Mouse (Mus musculus): ENCODE measurements around the gene Stxbp6. TPM values are rescaled to one million over a fixed set of nuclear protein-coding genes. Genes with fewer than 3 reads are reported as not detected.

Stxbp6 gene
- polyA plus RNA-seq, 1 experiment from 2014 or later: 19.5 TPM

DNA sequence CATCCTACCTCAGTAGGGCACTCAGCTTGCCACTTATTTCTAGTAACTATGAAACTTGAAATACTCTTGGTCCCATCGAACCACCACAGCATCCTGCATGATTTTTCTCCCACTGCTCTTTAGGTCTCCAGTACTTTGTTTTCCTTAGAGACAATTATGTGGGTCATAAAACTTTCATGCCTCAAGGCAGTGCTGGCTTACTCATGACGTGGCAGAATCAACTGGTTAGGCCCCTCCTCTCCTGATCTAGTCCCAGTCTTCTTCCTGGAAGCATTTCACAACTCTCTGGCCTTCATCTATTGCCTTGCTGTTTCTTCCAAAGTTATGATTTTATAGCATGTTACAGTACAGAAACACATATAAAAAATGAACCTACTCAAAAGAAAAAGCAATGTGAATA is 201.8 kb downstream of the Stxbp6 start:
- WGBS: 67% methylated on average over 2 of the region's 2 CpGs
- H3K36me3 ChIP-seq (ENCODE audit: control insufficient read depth, insufficient read depth, low read length): no peaks in the 10 kb centered on the region
- H3K4me3 ChIP-seq (ENCODE audit: low read depth, low read length): no peak overlapping the region
- H3K27ac ChIP-seq (ENCODE audit: low read length): no peak overlapping the region
- ATAC-seq (ENCODE audit: insufficient number of reproducible peaks, insufficient read depth, low FRiP score, low read depth): no peak
- no peaks in the 10 kb centered on the region for H3K4me1 ChIP-seq (ENCODE audit: control insufficient read depth, insufficient read depth, low read length)
- H3K9ac ChIP-seq (replicated peaks; ENCODE audit: low read depth, low read length): no peak overlapping the region
- H3K4me2 ChIP-seq (replicated peaks; ENCODE audit: low read depth, low read length): no peak overlapping the region
- no peaks in the 10 kb centered on the region for H3K27me3 ChIP-seq (ENCODE audit: control insufficient read depth, insufficient read depth, low read length)
- H3K9me3 ChIP-seq (ENCODE audit: control insufficient read depth, low read depth, low read length): no peaks in the 10 kb centered on the region

DNA sequence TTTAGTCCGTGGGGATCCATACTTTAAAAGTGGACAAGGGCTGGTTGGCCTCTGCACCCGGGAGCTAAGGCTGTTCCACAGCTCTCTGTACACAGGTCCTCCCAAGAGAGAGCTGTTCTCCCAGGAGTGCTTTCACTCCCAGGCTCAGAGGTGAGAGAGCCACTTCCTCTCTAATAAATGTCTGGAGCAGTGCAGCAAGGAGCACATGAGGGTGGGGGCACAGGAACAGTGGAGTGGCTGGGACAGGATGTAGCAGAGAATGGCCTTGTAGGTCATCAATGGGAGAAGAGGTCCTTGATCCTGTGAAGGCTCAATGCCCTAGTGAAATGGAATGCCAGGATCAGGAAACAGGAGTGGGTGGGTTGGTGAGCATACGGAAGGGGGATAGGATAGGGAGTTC is 209.1 kb downstream of the Stxbp6 start:
- Histone ChIP-seq H3K36me3 (ENCODE audit: control insufficient read depth, insufficient read depth, low read length) (no peaks in the 10 kb centered on the region), H3K9ac (replicated peaks; ENCODE audit: low read depth, low read length) (no peak overlapping the region), H3K4me3 (ENCODE audit: low read depth, low read length) (no peak overlapping the region), H3K4me1 (ENCODE audit: control insufficient read depth, insufficient read depth, low read length) (no peaks in the 10 kb centered on the region), H3K27me3 (ENCODE audit: control insufficient read depth, insufficient read depth, low read length) (no peaks in the 10 kb centered on the region), H3K27ac (ENCODE audit: low read length) (no peak overlapping the region), H3K9me3 (ENCODE audit: control insufficient read depth, low read depth, low read length) (no peaks in the 10 kb centered on the region), H3K4me2 (replicated peaks; ENCODE audit: low read depth, low read length) (no peak overlapping the region)
- ATAC-seq (ENCODE audit: insufficient number of reproducible peaks, insufficient read depth, low FRiP score, low read depth): no peak
- WGBS: 81% methylated on average over 3 of the region's 3 CpGs

DNA sequence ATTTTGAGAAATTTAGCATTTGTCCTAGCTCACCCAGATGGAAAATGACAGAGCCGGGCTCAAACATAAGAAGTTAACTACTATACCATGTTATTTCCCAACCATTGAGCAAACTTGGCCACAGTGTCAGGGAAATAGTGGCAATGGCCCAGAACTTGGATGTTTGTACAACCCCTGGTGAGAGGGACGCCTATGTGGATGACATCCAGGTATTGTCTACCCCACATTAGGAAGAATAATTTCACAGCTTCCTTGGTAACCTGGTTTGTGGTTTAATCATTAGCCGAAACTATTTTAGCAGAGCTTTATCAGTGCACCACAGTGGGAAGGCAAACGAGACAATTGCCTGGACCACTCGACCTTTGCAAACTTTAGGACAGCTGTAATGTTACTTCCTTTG is 215.1 kb downstream of the Stxbp6 start:
- H3K4me3 ChIP-seq (ENCODE audit: low read depth, low read length): no peak overlapping the region
- no peaks in the 10 kb centered on the region for H3K9me3 ChIP-seq (ENCODE audit: control insufficient read depth, low read depth, low read length)
- no peaks in the 10 kb centered on the region for H3K36me3 ChIP-seq (ENCODE audit: control insufficient read depth, insufficient read depth, low read length)
- H3K4me2 ChIP-seq (replicated peaks; ENCODE audit: low read depth, low read length): no peak overlapping the region
- H3K4me1 ChIP-seq (ENCODE audit: control insufficient read depth, insufficient read depth, low read length): no peaks in the 10 kb centered on the region
- no peaks in the 10 kb centered on the region for H3K27me3 ChIP-seq (ENCODE audit: control insufficient read depth, insufficient read depth, low read length)
- H3K27ac ChIP-seq (ENCODE audit: low read length): no peak overlapping the region
- ATAC-seq (ENCODE audit: insufficient number of reproducible peaks, insufficient read depth, low FRiP score, low read depth): no peak
- no peak overlapping the region for H3K9ac ChIP-seq (replicated peaks; ENCODE audit: low read depth, low read length)
- 63% methylated on average over 5 of the region's 5 CpGs for WGBS

GRCm38 (mm10) chr12:44858110-44858885 is 216.2 kb downstream of the Stxbp6 start:
- peak; percentile 67; the same call in 1 of the 2 replicates for ATAC-seq (ENCODE audit: insufficient number of reproducible peaks, insufficient read depth, low FRiP score, low read depth)
- Histone ChIP-seq H3K4me2 (replicated peaks; ENCODE audit: low read depth, low read length) (no peak overlapping the region), H3K9me3 (ENCODE audit: control insufficient read depth, low read depth, low read length) (no peaks in the 10 kb centered on the region), H3K27me3 (ENCODE audit: control insufficient read depth, insufficient read depth, low read length) (no peaks in the 10 kb centered on the region), H3K27ac (ENCODE audit: low read length) (no peak overlapping the region), H3K4me1 (ENCODE audit: control insufficient read depth, insufficient read depth, low read length) (no peaks in the 10 kb centered on the region), H3K4me3 (ENCODE audit: low read depth, low read length) (no peak overlapping the region), H3K9ac (replicated peaks; ENCODE audit: low read depth, low read length) (no peak overlapping the region), H3K36me3 (ENCODE audit: control insufficient read depth, insufficient read depth, low read length) (no peaks in the 10 kb centered on the region)
- WGBS: 36% methylated on average over 4 of the region's 4 CpGs

DNA sequence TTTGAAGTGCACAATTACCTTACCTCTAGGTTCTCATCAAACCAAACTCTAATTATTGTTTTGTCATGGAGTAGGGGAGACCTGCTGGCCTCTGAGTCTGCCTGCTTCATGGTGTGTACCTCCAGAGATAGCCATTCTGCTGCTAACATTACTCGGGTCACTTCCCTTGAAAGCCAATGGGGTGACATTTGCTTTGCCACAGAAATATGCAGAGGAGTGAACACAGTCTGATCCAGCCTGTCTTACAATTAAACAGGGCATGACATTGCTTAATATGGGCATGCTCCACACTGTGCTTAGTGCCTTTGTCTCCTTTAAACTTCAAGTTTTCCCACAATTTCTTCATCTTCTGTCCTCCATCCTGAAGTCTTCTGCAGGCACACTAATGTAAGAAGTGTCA is 222.5 kb downstream of the Stxbp6 start:
- Histone ChIP-seq H3K27ac (ENCODE audit: low read length) (no peak overlapping the region), H3K9me3 (ENCODE audit: control insufficient read depth, low read depth, low read length) (no peaks in the 10 kb centered on the region), H3K27me3 (ENCODE audit: control insufficient read depth, insufficient read depth, low read length) (no peaks in the 10 kb centered on the region), H3K4me1 (ENCODE audit: control insufficient read depth, insufficient read depth, low read length) (no peaks in the 10 kb centered on the region), H3K4me2 (replicated peaks; ENCODE audit: low read depth, low read length) (no peak overlapping the region), H3K36me3 (ENCODE audit: control insufficient read depth, insufficient read depth, low read length) (no peaks in the 10 kb centered on the region), H3K9ac (replicated peaks; ENCODE audit: low read depth, low read length) (no peak overlapping the region), H3K4me3 (ENCODE audit: low read depth, low read length) (no peak overlapping the region)
- no peak for ATAC-seq (ENCODE audit: insufficient number of reproducible peaks, insufficient read depth, low FRiP score, low read depth)
- WGBS: 90% methylated on average over 1 of the region's 1 CpGs

DNA sequence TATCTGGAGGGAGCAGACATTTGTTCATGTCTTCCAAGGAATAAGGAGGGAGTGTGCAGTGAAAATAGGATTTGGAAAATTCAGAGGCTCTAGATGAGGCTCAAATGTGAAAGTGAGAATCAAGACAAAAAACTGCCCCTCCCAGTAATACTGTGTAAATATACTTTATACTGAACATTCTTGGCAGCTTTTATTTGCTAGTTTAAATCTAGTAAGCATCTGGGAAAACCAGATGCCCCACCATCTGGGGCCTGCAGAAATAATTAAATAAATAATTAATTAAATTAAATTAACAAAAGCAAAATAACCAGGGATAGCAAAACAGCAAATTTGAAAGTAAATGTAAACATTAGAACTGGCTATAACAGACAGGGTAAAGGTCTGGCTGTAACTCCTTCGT is 224.0 kb downstream of the Stxbp6 start:
- Histone ChIP-seq H3K4me2 (replicated peaks; ENCODE audit: low read depth, low read length) (no peak overlapping the region), H3K27me3 (ENCODE audit: control insufficient read depth, insufficient read depth, low read length) (no peaks in the 10 kb centered on the region), H3K9me3 (ENCODE audit: control insufficient read depth, low read depth, low read length) (no peaks in the 10 kb centered on the region), H3K4me3 (ENCODE audit: low read depth, low read length) (no peak overlapping the region), H3K9ac (replicated peaks; ENCODE audit: low read depth, low read length) (no peak overlapping the region), H3K36me3 (ENCODE audit: control insufficient read depth, insufficient read depth, low read length) (no peaks in the 10 kb centered on the region), H3K4me1 (ENCODE audit: control insufficient read depth, insufficient read depth, low read length) (no peaks in the 10 kb centered on the region), H3K27ac (ENCODE audit: low read length) (no peak overlapping the region)
- 78% methylated on average over 1 of the region's 1 CpGs for WGBS
- ATAC-seq (ENCODE audit: insufficient number of reproducible peaks, insufficient read depth, low FRiP score, low read depth): no peak

DNA sequence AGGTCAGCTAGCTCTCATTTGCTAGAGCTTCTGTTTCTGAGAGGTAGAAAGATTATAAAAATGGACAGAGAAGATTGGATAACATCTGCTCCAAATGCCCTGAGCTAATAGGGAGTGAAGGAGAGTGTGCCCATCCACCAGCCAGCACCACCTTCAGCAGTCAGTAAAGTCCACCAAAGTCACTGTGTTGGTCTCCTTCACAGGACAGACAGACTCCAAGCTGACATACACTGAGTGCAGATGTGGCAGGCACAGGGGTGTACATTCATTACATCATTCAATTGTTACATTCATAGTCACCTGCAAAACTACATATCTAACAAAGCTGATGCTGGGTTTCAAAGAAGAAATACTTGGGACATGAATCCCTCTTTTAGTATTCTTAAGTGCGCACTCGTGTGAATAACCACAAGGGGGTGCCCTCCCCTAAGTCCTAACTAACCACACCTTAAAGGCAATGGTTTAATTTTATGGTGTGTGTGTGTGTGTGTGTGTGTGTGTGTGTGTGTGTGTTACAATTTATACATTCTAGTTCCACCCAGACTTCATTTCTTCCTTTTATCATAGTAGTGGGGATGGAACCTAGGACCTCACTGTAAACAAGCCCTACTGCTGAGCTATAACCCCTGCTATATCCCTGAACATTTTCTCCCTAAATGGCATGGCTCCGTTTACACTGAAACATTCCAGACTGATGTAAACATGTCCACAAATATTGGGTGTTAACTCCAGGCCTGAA is 225.9 kb downstream of the Stxbp6 start:
- WGBS: 42% methylated on average over 3 of the region's 3 CpGs
- peak; percentile 58; the same call in 1 of the 2 replicates for ATAC-seq (ENCODE audit: insufficient number of reproducible peaks, insufficient read depth, low FRiP score, low read depth)
- Histone ChIP-seq H3K36me3 (ENCODE audit: control insufficient read depth, insufficient read depth, low read length) (no peaks in the 10 kb centered on the region), H3K9me3 (ENCODE audit: control insufficient read depth, low read depth, low read length) (no peaks in the 10 kb centered on the region), H3K27ac (ENCODE audit: low read length) (no peak overlapping the region), H3K4me1 (ENCODE audit: control insufficient read depth, insufficient read depth, low read length) (no peaks in the 10 kb centered on the region), H3K27me3 (ENCODE audit: control insufficient read depth, insufficient read depth, low read length) (no peaks in the 10 kb centered on the region), H3K9ac (replicated peaks; ENCODE audit: low read depth, low read length) (no peak overlapping the region), H3K4me3 (ENCODE audit: low read depth, low read length) (no peak overlapping the region), H3K4me2 (replicated peaks; ENCODE audit: low read depth, low read length) (no peak overlapping the region)

DNA sequence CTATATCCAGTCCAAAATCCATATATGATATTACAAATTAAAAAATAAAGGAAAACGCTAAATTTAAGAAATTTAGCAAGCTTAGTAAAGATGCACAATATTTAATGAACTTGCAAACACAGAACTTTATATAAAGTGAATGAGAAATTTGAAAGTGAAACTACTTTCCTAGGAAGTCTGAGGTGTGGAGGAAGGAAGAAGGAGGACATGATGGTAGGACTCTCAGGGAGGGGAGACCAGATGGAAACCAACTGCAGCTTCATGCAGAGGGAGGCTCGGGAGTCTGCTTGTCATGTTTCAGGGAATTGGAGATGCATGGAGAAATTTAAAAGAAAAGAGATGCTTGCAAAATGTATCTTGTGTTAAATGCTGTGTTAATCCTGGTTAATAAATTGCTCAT is 233.9 kb downstream of the Stxbp6 start:
- Histone ChIP-seq H3K27ac (ENCODE audit: low read length) (no peak overlapping the region), H3K27me3 (ENCODE audit: control insufficient read depth, insufficient read depth, low read length) (no peaks in the 10 kb centered on the region), H3K9me3 (ENCODE audit: control insufficient read depth, low read depth, low read length) (no peaks in the 10 kb centered on the region), H3K36me3 (ENCODE audit: control insufficient read depth, insufficient read depth, low read length) (no peaks in the 10 kb centered on the region), H3K4me2 (replicated peaks; ENCODE audit: low read depth, low read length) (no peak overlapping the region), H3K9ac (replicated peaks; ENCODE audit: low read depth, low read length) (no peak overlapping the region), H3K4me3 (ENCODE audit: low read depth, low read length) (no peak overlapping the region), H3K4me1 (ENCODE audit: control insufficient read depth, insufficient read depth, low read length) (0 out of 2 replicates have a peak, but pooled peaks cover 3% of the 10 kb centered on the region)
- 62% methylated on average over 2 of the region's 2 CpGs for WGBS
- no peak for ATAC-seq (ENCODE audit: insufficient number of reproducible peaks, insufficient read depth, low FRiP score, low read depth)

Measured in stomach, embryonic 14.5 days (tissue).